Mouse (Mus musculus) urinary bladder, postnatal 25 days (tissue): ENCODE data around the gene Nbas.

Experiments used
- DNase-seq: peaks from one replicate; pipeline ENCODE4 v3.0.0; 2022; ENCODE audit warnings: low spot score

Gene Nbas

GRCm38 (mm10) chr12:13268826-13269449 is at the start of gene Nbas:
Gene Nbas (plus strand): TSS chr12:13269133.
- DNase-seq = peak; percentile 91

- DNase-seq = no peak
These were observed 26.5 kb upstream of the Nbas start for GRCm38 (mm10) chr12:13242453-13242852.

- peak; percentile 80 for DNase-seq
These were observed 20.0 kb upstream of the Nbas start, which contains the start of gene Ddx1 for GRCm38 (mm10) chr12:13248691-13249572. Gene Ddx1 (minus strand): TSS chr12:13249213.

- no peak for DNase-seq
These were observed 19.4 kb upstream of the Nbas start for GRCm38 (mm10) chr12:13249573-13249919.

- DNase-seq = no peak
These were observed 13.9 kb upstream of the Nbas start for GRCm38 (mm10) chr12:13255068-13255467.

- no peak for DNase-seq
These were observed 13.2 kb upstream of the Nbas start for GRCm38 (mm10) chr12:13255701-13256100.

GRCm38 (mm10) chr12:13268412-13268811 is 521 bp upstream of the Nbas start:
- no peak for DNase-seq

- DNase-seq = no peak
These were observed 847 bp downstream of the Nbas start for GRCm38 (mm10) chr12:13269570-13270390.

GRCm38 (mm10) chr12:13291453-13291852 is 22.5 kb downstream of the Nbas start:
- no peak for DNase-seq

- no peak for DNase-seq
These were observed 24.5 kb downstream of the Nbas start for GRCm38 (mm10) chr12:13293421-13293881.

- DNase-seq = no peak
These were observed 34.1 kb downstream of the Nbas start for GRCm38 (mm10) chr12:13303037-13303436.

GRCm38 (mm10) chr12:13313966-13314365 is 45.0 kb downstream of the Nbas start:
- no peak for DNase-seq

- DNase-seq = no peak
These were observed 45.5 kb downstream of the Nbas start for GRCm38 (mm10) chr12:13314384-13314783.

GRCm38 (mm10) chr12:13315081-13315480 is 46.1 kb downstream of the Nbas start:
- DNase-seq = no peak

GRCm38 (mm10) chr12:13342535-13342934 is 73.6 kb downstream of the Nbas start:
- DNase-seq = no peak

GRCm38 (mm10) chr12:13356201-13356600 is 87.3 kb downstream of the Nbas start:
- DNase-seq = no peak

- no peak for DNase-seq
These were observed 87.8 kb downstream of the Nbas start for GRCm38 (mm10) chr12:13356769-13357168.

GRCm38 (mm10) chr12:13357229-13357628 is 88.3 kb downstream of the Nbas start:
- no peak for DNase-seq

GRCm38 (mm10) chr12:13358849-13359248 is 89.9 kb downstream of the Nbas start:
- no peak for DNase-seq

GRCm38 (mm10) chr12:13360183-13360811 is 91.4 kb downstream of the Nbas start:
- no peak for DNase-seq

GRCm38 (mm10) chr12:13381580-13381979 is 112.6 kb downstream of the Nbas start:
- no peak for DNase-seq

- DNase-seq = no peak
These were observed 113.1 kb downstream of the Nbas start for GRCm38 (mm10) chr12:13382046-13382445.
